Mouse (Mus musculus): ENCODE data around the gene Arhgef7. TPM values are rescaled to one million over a fixed set of nuclear protein-coding genes. Genes with fewer than 3 reads are reported as not detected.

The Arhgef7 gene
- total RNA-seq (2014; rRNA removed; ENCODE audit: low replicate concordance) (77.1 TPM in 2 replicates), polyA plus RNA-seq (2015; fragmentation: Nextera tagmentation; extraction: Ambion mirVana) (43.7 and 49.2 TPM in 2 replicates)

DNA sequence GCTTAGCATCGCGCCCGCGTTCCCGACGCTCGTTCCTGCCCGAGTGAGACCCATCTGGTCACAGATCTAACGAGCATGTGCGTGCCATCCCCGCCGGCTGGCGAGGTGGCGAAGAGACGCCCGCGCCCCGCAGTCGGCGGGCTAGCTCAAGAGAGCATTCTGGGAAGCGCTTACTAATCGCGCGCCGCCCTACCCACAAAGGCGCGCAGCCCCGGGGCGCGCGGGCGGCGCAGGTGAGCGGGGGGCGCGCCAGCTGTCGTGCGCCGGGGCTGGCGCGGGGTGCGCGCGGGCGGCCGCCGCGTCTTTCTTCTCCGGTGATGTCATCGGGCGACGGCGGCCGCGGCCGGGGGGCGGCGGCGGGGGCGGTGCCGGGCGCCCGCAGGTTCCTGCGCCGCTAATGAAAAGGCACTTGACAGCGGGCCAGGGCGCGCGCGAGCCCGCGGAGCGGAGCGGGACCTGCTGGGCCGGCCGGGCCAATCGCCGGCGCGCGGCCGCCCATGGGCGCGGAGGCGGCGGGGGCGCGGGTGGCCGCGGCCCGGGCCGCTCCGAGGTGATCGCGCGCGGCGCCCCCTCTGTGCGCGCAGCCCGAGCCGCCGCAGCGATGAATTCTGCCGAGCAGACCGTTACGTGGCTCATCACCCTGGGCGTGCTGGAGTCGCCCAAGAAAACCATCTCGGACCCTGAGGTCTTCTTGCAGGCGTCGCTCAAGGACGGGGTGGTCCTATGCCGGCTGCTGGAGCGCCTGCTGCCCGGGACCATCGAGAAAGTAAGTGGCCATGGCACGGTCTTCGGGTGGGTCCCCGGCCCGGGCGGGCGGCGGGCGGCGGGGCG is at the start of gene Arhgef7:
Gene Arhgef7, plus strand, starts transcription at position 71 of the 831 bp plus-strand sequence.
- under 1% methylated on average over 99 of the region's 127 CpGs for WGBS
- Histone ChIP-seq H3K9ac (replicated peaks; ENCODE audit: low read depth, low read length) (peak within 1 kb of the TSS; percentile 88), H3K4me2 (ENCODE audit: low read depth, low read length) (peak within 1 kb of the TSS; percentile 77), H3K4me3 (ENCODE audit: low read depth, low read length) (peak within 1 kb of the TSS; percentile 84), H3K27me3 (ENCODE audit: control insufficient read depth, insufficient read depth, low read length) (peaks cover 35% of the 10 kb centered on the region), H3K36me3 (replicated peaks; ENCODE audit: control insufficient read depth, insufficient read depth, low read length) (no peaks in the 10 kb centered on the region), H3K9me3 (replicated peaks; ENCODE audit: control insufficient read depth, low read length) (no peaks in the 10 kb centered on the region), H3K27ac (ENCODE audit: low read depth) (peak within 1 kb of the TSS; percentile 97), H3K4me1 (ENCODE audit: control insufficient read depth, insufficient read depth) (peaks cover 17% of the 10 kb centered on the region)
- peak; percentile 84 for ATAC-seq (ENCODE audit: insufficient read depth, low read depth)
- TF ChIP-seq EP300 (IDR thresholded peaks at IDR 0.05; ENCODE audit: low read depth), result no peak
- no peak for TF ChIP-seq CTCF (IDR thresholded peaks at IDR 0.05; ENCODE audit: low read depth)
- DNase-seq (ENCODE audit: low spot score), result peak; percentile 57

DNA sequence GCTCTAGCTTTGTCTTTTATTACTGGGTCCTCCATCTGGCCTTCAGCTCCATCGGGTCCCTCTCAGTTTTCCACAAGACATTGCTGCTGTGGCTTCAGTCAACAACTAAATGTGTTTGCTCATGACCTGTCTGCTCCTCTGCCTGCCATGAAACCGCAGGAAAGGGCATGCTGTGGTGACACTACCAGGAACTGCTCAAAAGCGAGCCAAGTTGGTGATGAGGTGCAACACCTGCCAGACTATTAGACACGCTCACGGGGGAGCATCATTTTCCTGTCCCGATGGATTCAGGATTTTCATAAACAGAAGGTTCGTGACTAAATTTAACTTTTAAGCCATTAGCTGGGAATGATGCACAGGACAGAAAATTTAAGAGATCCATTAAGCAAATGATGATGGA is 43.0 kb upstream of the Arhgef7 start:
- no peak for DNase-seq (ENCODE audit: low spot score)

DNA sequence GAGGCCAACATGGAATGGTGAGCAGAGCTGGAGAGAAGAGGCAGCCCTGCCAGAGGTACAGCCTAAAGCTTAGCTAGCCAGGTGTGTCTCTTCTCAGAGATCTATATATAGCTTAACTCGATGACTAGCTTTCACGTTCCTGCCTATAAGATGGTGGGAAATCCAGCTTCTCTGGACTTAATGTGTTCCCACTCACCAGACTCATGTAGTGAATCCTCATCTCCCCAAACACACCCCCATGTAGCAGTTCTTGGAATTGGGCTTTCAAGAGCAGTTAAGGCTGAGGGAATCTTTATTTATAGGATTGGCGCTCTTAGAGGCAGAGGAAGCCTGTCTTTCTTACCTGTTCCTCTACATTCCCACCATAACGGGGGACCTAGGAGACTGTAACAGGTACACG is 40.3 kb upstream of the Arhgef7 start:
- no peak for ATAC-seq (ENCODE audit: insufficient read depth, low read depth)
- Histone ChIP-seq H3K9me3 (replicated peaks; ENCODE audit: control insufficient read depth, low read length) (0 out of 2 replicates have a peak, but pooled peaks cover 9% of the 10 kb centered on the region), H3K4me3 (ENCODE audit: low read depth, low read length) (no peak overlapping the region), H3K27ac (ENCODE audit: low read depth) (no peak overlapping the region), H3K27me3 (ENCODE audit: control insufficient read depth, insufficient read depth, low read length) (no peaks in the 10 kb centered on the region), H3K4me1 (ENCODE audit: control insufficient read depth, insufficient read depth) (no peaks in the 10 kb centered on the region), H3K4me2 (ENCODE audit: low read depth, low read length) (no peak overlapping the region), H3K9ac (replicated peaks; ENCODE audit: low read depth, low read length) (no peak overlapping the region), H3K36me3 (replicated peaks; ENCODE audit: control insufficient read depth, insufficient read depth, low read length) (no peaks in the 10 kb centered on the region)
- TF ChIP-seq CTCF (IDR thresholded peaks at IDR 0.05; ENCODE audit: low read depth), result no peak
- no peak for TF ChIP-seq EP300 (IDR thresholded peaks at IDR 0.05; ENCODE audit: low read depth)
- 73% methylated on average over 5 of the region's 5 CpGs for WGBS
- no peak for DNase-seq (ENCODE audit: low spot score)

More for the DNA sequence above, 43.0 kb upstream of the Arhgef7 start:
- no peak for ATAC-seq (ENCODE audit: insufficient read depth, low read depth)
- H3K27me3 ChIP-seq (ENCODE audit: control insufficient read depth, insufficient read depth, low read length), result no peaks in the 10 kb centered on the region
- 83% methylated on average over 7 of the region's 7 CpGs for WGBS
- no peak overlapping the region for H3K9ac ChIP-seq (replicated peaks; ENCODE audit: low read depth, low read length)
- no peaks in the 10 kb centered on the region for H3K36me3 ChIP-seq (replicated peaks; ENCODE audit: control insufficient read depth, insufficient read depth, low read length)
- H3K4me3 ChIP-seq (ENCODE audit: low read depth, low read length), result no peak overlapping the region
- TF ChIP-seq EP300 (IDR thresholded peaks at IDR 0.05; ENCODE audit: low read depth), result no peak
- TF ChIP-seq CTCF (IDR thresholded peaks at IDR 0.05; ENCODE audit: low read depth), result no peak
- H3K4me2 ChIP-seq (ENCODE audit: low read depth, low read length), result no peak overlapping the region
- H3K9me3 ChIP-seq (replicated peaks; ENCODE audit: control insufficient read depth, low read length), result 0 out of 2 replicates have a peak, but pooled peaks cover 9% of the 10 kb centered on the region
- no peak overlapping the region for H3K27ac ChIP-seq (ENCODE audit: low read depth)
- no peaks in the 10 kb centered on the region for H3K4me1 ChIP-seq (ENCODE audit: control insufficient read depth, insufficient read depth)

DNA sequence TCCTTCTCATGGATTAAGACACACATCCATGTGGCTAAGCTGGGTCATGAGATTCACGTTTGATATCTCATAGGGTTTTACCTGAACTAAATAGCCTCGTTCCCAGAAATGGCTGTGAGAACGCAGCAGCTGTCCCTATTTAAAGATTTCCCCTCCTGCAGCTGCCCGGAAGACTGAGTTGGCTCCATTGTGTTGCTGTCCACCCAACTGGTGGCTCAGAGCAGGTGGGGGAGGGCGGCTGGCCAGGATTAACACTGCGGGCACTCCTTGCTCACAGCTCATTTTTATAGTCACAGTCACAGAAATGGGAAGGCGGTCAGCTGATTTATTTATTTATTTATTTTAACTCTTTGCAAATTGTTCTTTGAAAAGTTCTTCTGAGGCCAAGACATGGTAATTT is 37.6 kb upstream of the Arhgef7 start:
- Histone ChIP-seq H3K36me3 (replicated peaks; ENCODE audit: control insufficient read depth, insufficient read depth, low read length) (no peaks in the 10 kb centered on the region), H3K27me3 (ENCODE audit: control insufficient read depth, insufficient read depth, low read length) (no peaks in the 10 kb centered on the region), H3K27ac (ENCODE audit: low read depth) (no peak overlapping the region), H3K4me2 (ENCODE audit: low read depth, low read length) (no peak overlapping the region), H3K9me3 (replicated peaks; ENCODE audit: control insufficient read depth, low read length) (0 out of 2 replicates have a peak, but pooled peaks cover 9% of the 10 kb centered on the region), H3K4me1 (ENCODE audit: control insufficient read depth, insufficient read depth) (no peaks in the 10 kb centered on the region), H3K4me3 (ENCODE audit: low read depth, low read length) (no peak overlapping the region), H3K9ac (replicated peaks; ENCODE audit: low read depth, low read length) (no peak overlapping the region)
- 46% methylated on average over 7 of the region's 7 CpGs for WGBS
- ATAC-seq (ENCODE audit: insufficient read depth, low read depth), result no peak
- no peak for DNase-seq (ENCODE audit: low spot score)
- TF ChIP-seq CTCF (IDR thresholded peaks at IDR 0.05; ENCODE audit: low read depth), result no peak
- TF ChIP-seq EP300 (IDR thresholded peaks at IDR 0.05; ENCODE audit: low read depth), result no peak

DNA sequence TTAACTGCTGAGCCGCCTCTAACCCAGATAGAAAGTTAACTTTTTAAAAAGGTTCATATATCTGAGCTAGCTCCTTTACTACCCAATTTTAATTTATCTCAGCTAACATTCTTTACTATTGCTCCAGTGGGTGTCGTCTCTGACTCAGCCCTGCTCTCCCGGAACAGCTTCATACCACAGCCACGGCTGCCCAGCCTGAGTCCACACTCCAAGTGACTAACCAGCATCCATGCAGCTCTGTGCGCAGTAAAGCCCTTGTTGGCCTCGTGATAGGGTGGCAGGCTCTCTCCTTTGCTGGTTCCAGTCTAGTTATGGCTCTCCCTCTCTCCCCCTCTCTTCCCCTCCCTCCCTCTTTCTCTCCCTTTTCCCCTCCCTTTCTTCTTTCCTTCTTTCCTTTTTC is 36.2 kb upstream of the Arhgef7 start:
- Histone ChIP-seq H3K4me1 (ENCODE audit: control insufficient read depth, insufficient read depth) (no peaks in the 10 kb centered on the region), H3K4me3 (ENCODE audit: low read depth, low read length) (no peak overlapping the region), H3K27me3 (ENCODE audit: control insufficient read depth, insufficient read depth, low read length) (no peaks in the 10 kb centered on the region), H3K9ac (replicated peaks; ENCODE audit: low read depth, low read length) (no peak overlapping the region), H3K4me2 (ENCODE audit: low read depth, low read length) (no peak overlapping the region), H3K36me3 (replicated peaks; ENCODE audit: control insufficient read depth, insufficient read depth, low read length) (no peaks in the 10 kb centered on the region), H3K9me3 (replicated peaks; ENCODE audit: control insufficient read depth, low read length) (0 out of 2 replicates have a peak, but pooled peaks cover 3% of the 10 kb centered on the region), H3K27ac (ENCODE audit: low read depth) (no peak overlapping the region)
- no peak for ATAC-seq (ENCODE audit: insufficient read depth, low read depth)
- 84% methylated on average over 6 of the region's 6 CpGs for WGBS
- TF ChIP-seq EP300 (IDR thresholded peaks at IDR 0.05; ENCODE audit: low read depth) (no peak), CTCF (IDR thresholded peaks at IDR 0.05; ENCODE audit: low read depth) (no peak)
- DNase-seq (ENCODE audit: low spot score), result no peak
